Mouse (Mus musculus): ENCODE results near the gene Mog.

DNA sequence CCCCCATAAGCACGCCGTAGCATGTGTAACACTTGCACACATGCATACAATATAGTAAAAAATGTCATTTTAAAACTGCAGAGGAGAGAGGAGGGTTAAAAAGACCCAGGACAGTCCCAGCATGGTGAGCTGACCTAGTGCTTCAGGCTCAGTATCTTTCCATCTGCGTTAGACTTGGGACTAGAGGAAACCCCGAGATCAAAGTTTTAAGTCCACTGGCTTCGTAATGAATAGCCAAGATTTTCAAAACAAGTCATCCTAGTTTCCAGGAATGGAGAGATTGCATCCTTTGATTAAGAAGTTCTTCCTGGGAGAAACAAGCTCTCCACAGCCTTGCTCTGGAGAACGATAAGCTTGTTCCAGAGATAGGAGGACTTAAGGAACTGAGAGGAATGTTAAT, 15.0 kb downstream of the Mog start:
- TF ChIP-seq EP300 (IDR thresholded peaks at IDR 0.05; ENCODE audit: low read depth) (no peak), CTCF (IDR thresholded peaks at IDR 0.05; ENCODE audit: low read depth) (no peak)

Measured in liver, embryonic 14.5 days (tissue).